ENCODE assay signal across 35 mouse cellular contexts in genomic region chr16:24644760-24645406, GRCm38 (mm10).
"Had no signal": no experiment of that assay in that cellular context is flagged by ENCODE, and none has a peak within 500 bp of the region (broad histone marks: within the 10 kb centered on the region; RNA-seq: fewer than 3 reads in every experiment).

No protein-coding gene starts in this region.

- H3K4me2 ChIP-seq: heart, embryonic 11.5 days; heart, embryonic 12.5 days; heart, embryonic 13.5 days; heart, embryonic 15.5 days; hindbrain, embryonic 12.5 days; hindbrain, embryonic 13.5 days; hindbrain, embryonic 14.5 days; hindbrain, embryonic 15.5 days; intestine, embryonic 15.5 days; kidney, embryonic 15.5 days had no signal

- DNase-seq: heart, postnatal 10 days; heart, postnatal 14 days; heart, postnatal 36 days; heart, postnatal 4 days; kidney, adult 11 months; kidney, adult 18-20 months; kidney, adult 2 months; kidney, adult 8-10 months; kidney, adult 9 months; kidney, postnatal 10 days; kidney, postnatal 14 days; kidney, postnatal 25 days; kidney, postnatal 36 days; kidney, postnatal 4 days; layer of hippocampus, adult 9-11 months; layer of hippocampus, postnatal 36 days had no signal

- H3K36me3 ChIP-seq: heart, embryonic 12.5 days; heart, embryonic 13.5 days; heart, embryonic 15.5 days; hindbrain, embryonic 10.5 days; hindbrain, embryonic 12.5 days; hindbrain, embryonic 13.5 days; hindbrain, embryonic 15.5 days; intestine, embryonic 15.5 days; kidney, embryonic 15.5 days had no signal

- H3K4me3 ChIP-seq: heart, embryonic 12.5 days; heart, embryonic 13.5 days; heart, embryonic 15.5 days; hindbrain, embryonic 10.5 days; hindbrain, embryonic 12.5 days; hindbrain, embryonic 13.5 days; hindbrain, embryonic 15.5 days; intestine, embryonic 15.5 days; kidney, embryonic 15.5 days; layer of hippocampus, adult 2 months; left cerebral cortex, adult 2 months had no signal

- ATAC-seq: hindbrain, embryonic 16.5 days; hindbrain, postnatal 0 days; inflammation-experienced regulatory T-cells, adult 6 months; intestine, embryonic 15.5 days; intestine, embryonic 16.5 days; intestine, postnatal 0 days had no signal

- H3K9ac ChIP-seq: heart, embryonic 12.5 days; heart, embryonic 13.5 days; heart, embryonic 15.5 days; hindbrain, embryonic 12.5 days; hindbrain, embryonic 13.5 days; hindbrain, embryonic 14.5 days; hindbrain, embryonic 15.5 days; intestine, embryonic 15.5 days; kidney, embryonic 15.5 days had no signal

- H3K27ac ChIP-seq: heart, embryonic 13.5 days; heart, embryonic 15.5 days; hindbrain, embryonic 10.5 days; hindbrain, embryonic 12.5 days; hindbrain, embryonic 13.5 days; hindbrain, embryonic 14.5 days; hindbrain, embryonic 15.5 days; hindbrain, postnatal 0 days; intestine, embryonic 15.5 days; kidney, embryonic 15.5 days; kidney, postnatal 0 days; layer of hippocampus, adult 2 months; left cerebral cortex, adult 2 months had no signal

- H3K27me3 ChIP-seq: heart, embryonic 12.5 days; heart, embryonic 13.5 days; heart, embryonic 15.5 days; hindbrain, embryonic 12.5 days; hindbrain, embryonic 13.5 days; hindbrain, embryonic 15.5 days; intestine, embryonic 15.5 days; kidney, embryonic 15.5 days had no signal

- H3K9me3 ChIP-seq: heart, embryonic 12.5 days; heart, embryonic 13.5 days; heart, embryonic 15.5 days; hindbrain, embryonic 10.5 days; hindbrain, embryonic 12.5 days; hindbrain, embryonic 13.5 days; hindbrain, embryonic 15.5 days; intestine, embryonic 15.5 days; kidney, embryonic 15.5 days had no signal

- H3K4me1 ChIP-seq: hindbrain, embryonic 10.5 days; hindbrain, embryonic 12.5 days; hindbrain, embryonic 15.5 days; intestine, embryonic 15.5 days; kidney, embryonic 15.5 days had no signal
